Mouse (Mus musculus): ENCODE results near the gene Mark4. TPM values are rescaled to one million over a fixed set of nuclear protein-coding genes. Genes with fewer than 3 reads are reported as not detected.
A peak's percentile ranks its signal among the peaks of the same experiment; 100 is the strongest.

Gene Mark4
- polyA plus RNA-seq, 1 experiment from 2014 or later = 9.4 TPM

DNA sequence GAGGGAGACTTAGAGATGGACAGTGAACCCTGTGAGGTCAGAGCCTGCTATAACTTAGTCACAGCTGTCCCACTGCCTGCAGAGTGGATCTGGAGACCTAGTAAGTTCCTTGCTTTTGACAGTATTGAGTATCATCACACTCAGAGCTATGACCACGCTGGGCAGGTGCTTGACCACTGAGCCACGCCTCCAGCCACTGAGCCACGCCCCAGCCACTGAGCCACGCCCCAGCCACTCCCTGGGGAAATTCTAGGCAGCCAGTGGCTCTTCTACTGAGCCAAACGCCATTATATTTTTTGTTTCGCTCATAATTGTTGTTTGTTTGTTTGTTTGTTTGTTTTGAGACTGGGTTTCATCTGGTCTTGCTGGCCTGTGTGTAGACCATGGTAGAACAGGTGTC is 9.0 kb upstream of the Mark4 start:
- peaks cover 31% of the 10 kb centered on the region for H3K4me1 ChIP-seq
- no peaks in the 10 kb centered on the region for H3K36me3 ChIP-seq
- no peak overlapping the region for H3K4me3 ChIP-seq (replicated peaks)
- 34% methylated on average over 6 of the region's 6 CpGs for WGBS
- H3K9ac ChIP-seq = no peak overlapping the region
- no peak for ATAC-seq (replicated peaks; ENCODE audit: low FRiP score)
- H3K27me3 ChIP-seq = peaks cover 58% of the 10 kb centered on the region
- no peak overlapping the region for H3K27ac ChIP-seq
- no peaks in the 10 kb centered on the region for H3K9me3 ChIP-seq (replicated peaks)
- no peak overlapping the region for H3K4me2 ChIP-seq

DNA sequence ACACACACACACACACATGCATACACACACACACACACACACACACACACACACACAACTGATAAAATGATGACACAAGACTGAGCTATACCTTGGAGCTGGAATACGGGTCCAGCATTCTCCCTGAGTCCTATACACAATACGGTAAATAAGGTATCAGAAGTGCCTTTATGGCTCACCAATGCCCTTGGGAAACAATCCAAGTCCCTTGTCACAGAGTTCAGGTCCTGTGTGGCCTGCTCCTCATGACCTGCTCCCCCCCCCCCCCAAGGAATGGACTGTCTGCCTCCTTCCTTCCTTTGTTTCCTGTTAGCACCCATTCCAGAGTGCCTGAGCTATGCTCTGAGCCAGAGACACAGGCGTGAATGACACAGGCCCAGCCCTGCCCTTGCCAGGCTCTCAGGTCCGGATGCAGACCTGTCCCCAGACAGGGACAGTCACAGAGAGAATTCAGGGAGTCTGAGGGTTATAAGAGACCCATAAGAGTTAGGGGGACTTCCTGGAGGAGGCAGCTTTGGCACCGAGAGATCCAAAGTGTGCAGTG is 8.1 kb upstream of the Mark4 start:
- Histone ChIP-seq H3K27ac (0 out of 2 replicates have a peak overlapping the region, but pooled peaks have one; percentile 10), H3K4me3 (replicated peaks) (no peak overlapping the region), H3K9ac (no peak overlapping the region), H3K27me3 (peaks cover 48% of the 10 kb centered on the region), H3K9me3 (replicated peaks) (no peaks in the 10 kb centered on the region), H3K36me3 (no peaks in the 10 kb centered on the region), H3K4me1 (peaks cover 28% of the 10 kb centered on the region), H3K4me2 (no peak overlapping the region)
- 73% methylated on average over 5 of the region's 5 CpGs for WGBS
- no peak for ATAC-seq (replicated peaks; ENCODE audit: low FRiP score)

DNA sequence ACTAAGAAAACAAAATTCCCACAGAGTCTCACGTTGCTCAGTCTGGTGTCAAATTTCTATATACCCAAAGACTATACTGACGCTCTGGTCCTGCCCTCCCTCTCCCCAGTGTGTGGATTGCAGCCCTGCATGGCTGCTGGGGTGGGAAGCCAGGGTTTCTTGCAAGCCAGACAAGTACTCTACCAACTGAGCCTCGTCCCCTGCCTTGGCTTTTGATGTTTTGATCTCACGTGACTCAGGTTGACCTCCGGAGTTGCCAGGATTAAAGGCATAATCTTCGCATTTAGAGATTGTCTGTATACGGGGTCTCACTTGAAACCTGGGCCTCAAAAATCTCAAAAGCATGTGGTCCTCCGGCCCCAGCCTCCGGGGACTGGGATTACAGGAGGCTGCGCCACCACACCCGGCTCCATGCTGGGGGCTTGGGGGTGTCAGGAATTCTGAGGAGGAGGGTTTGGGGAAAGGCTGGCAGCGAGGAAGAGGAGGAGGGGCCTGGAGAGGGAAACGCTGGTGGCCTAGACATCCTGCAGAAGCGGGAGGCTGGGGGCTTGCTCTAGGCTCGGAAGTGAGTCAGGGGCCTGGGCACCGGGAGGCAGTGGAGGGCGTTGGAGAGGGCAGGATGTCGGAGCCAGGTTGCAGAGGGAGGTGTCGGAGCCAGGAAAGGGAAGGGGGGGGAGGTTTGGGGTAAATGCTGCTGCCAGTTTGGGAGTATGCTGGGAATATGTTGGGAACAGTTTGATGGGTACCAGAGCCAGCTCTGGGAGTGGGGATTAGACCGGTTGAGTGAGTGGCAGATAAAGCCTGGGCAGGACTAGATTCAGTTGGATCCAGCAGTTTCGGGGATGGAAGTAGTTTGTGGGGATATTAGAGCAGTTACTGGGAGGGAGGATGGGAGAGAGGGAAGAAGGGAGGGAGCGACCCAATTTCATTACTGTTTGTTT is 6.0 kb upstream of the Mark4 start:
- ATAC-seq (replicated peaks; ENCODE audit: low FRiP score) = no peak
- peak overlapping the region; percentile 19; the same call in 1 of the 2 replicates for H3K9ac ChIP-seq
- peaks cover 22% of the 10 kb centered on the region for H3K4me1 ChIP-seq
- peak overlapping the region; percentile 15 for H3K27ac ChIP-seq
- 9% methylated on average over 22 of the region's 22 CpGs for WGBS
- peaks cover 30% of the 10 kb centered on the region for H3K27me3 ChIP-seq
- H3K36me3 ChIP-seq = no peaks in the 10 kb centered on the region
- H3K4me3 ChIP-seq (replicated peaks) = peak overlapping the region; percentile 22
- no peaks in the 10 kb centered on the region for H3K9me3 ChIP-seq (replicated peaks)
- peak overlapping the region; percentile 46 for H3K4me2 ChIP-seq

DNA sequence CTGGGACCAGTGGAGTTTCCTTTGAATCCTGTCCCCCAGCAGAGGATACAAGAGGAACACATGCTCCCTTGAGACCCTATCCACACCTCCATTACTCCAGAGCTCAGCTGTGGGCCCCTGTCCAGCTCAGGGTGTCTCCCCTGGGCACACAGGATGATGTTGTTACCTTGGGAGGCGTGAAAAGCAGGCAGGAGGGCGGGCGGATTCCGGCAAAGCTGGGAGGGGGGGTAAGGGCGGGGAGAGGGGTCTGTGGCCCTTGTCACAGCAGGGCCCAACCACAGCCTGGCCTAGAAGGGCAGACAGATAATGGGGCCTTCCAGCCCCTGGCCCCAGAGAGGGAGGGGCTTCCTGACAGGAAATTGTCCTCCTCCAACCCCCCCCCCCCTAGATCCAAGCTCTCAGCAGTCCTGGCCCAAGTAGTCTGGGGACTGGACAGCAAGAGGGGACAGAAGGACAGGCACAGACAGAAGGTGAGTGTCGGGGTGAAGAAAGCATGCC is 4.3 kb upstream of the Mark4 start, which contains the start of gene Exoc3l2:
Gene Exoc3l2 (plus strand): TSS at position 448 of the 498 bp plus-strand sequence.
- Histone ChIP-seq H3K9ac (no peak within 1 kb of the TSS), H3K9me3 (replicated peaks) (no peaks in the 10 kb centered on the region), H3K27me3 (peaks cover 16% of the 10 kb centered on the region), H3K4me1 (peaks cover 22% of the 10 kb centered on the region), H3K4me2 (peak within 1 kb of the TSS; percentile 46), H3K4me3 (replicated peaks) (peak within 1 kb of the TSS; percentile 29), H3K36me3 (no peaks in the 10 kb centered on the region), H3K27ac (peak within 1 kb of the TSS; percentile 27; the same call in 1 of the 2 replicates)
- no peak for ATAC-seq (replicated peaks; ENCODE audit: low FRiP score)
- 38% methylated on average over 6 of the region's 6 CpGs for WGBS

GRCm38 (mm10) chr7:19462443-19462842 is 3.8 kb upstream of the Mark4 start:
- Histone ChIP-seq H3K4me3 (replicated peaks) (no peak overlapping the region), H3K4me2 (0 out of 2 replicates have a peak overlapping the region, but pooled peaks have one; percentile 46), H3K36me3 (no peaks in the 10 kb centered on the region), H3K4me1 (peaks cover 26% of the 10 kb centered on the region), H3K9ac (no peak overlapping the region), H3K27ac (no peak overlapping the region), H3K27me3 (peaks cover 11% of the 10 kb centered on the region), H3K9me3 (replicated peaks) (no peaks in the 10 kb centered on the region)
- 49% methylated on average over 4 of the region's 4 CpGs for WGBS
- no peak for ATAC-seq (replicated peaks; ENCODE audit: low FRiP score)

- H3K9ac ChIP-seq = no peak overlapping the region
- H3K27me3 ChIP-seq = peaks cover 10% of the 10 kb centered on the region; the same call in 1 of the 2 replicates
- H3K4me1 ChIP-seq = peaks cover 36% of the 10 kb centered on the region
- no peak for ATAC-seq (replicated peaks; ENCODE audit: low FRiP score)
- H3K36me3 ChIP-seq = no peaks in the 10 kb centered on the region
- H3K4me2 ChIP-seq = peak overlapping the region; percentile 35; the same call in 1 of the 2 replicates
- no peak overlapping the region for H3K27ac ChIP-seq
- no peaks in the 10 kb centered on the region for H3K9me3 ChIP-seq (replicated peaks)
- H3K4me3 ChIP-seq (replicated peaks) = no peak overlapping the region
- WGBS = 8% methylated on average over 6 of the region's 6 CpGs
Measured at GRCm38 (mm10) chr7:19461488-19461887, 2.9 kb upstream of the Mark4 start.

DNA sequence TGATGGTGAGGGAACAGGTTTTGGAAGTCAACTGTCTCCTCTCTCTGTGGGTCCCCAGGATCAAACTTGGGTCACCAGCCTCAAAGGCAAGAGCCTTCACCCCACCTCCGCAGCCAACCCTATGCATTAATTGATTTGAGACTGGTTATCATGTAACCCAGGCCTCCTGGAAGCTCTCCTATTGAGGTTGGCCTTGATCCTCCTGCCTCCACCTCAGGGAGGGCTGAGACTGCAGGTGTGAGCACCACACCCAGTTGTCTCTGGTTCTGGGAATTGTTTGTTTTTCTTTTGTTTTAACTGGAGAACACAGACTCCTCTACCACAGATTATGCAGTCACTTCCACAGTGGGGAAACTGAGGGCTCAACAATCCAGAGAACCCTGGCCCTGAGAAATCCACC is 1.9 kb upstream of the Mark4 start:
- no peak for ATAC-seq (replicated peaks; ENCODE audit: low FRiP score)
- H3K27me3 ChIP-seq = 0 out of 2 replicates have a peak, but pooled peaks cover 5% of the 10 kb centered on the region
- H3K9me3 ChIP-seq (replicated peaks) = no peaks in the 10 kb centered on the region
- no peak overlapping the region for H3K4me3 ChIP-seq (replicated peaks)
- H3K27ac ChIP-seq = no peak overlapping the region
- no peaks in the 10 kb centered on the region for H3K36me3 ChIP-seq
- WGBS = 83% methylated on average over 1 of the region's 1 CpGs
- no peak overlapping the region for H3K9ac ChIP-seq
- no peak overlapping the region for H3K4me2 ChIP-seq
- peaks cover 43% of the 10 kb centered on the region for H3K4me1 ChIP-seq

DNA sequence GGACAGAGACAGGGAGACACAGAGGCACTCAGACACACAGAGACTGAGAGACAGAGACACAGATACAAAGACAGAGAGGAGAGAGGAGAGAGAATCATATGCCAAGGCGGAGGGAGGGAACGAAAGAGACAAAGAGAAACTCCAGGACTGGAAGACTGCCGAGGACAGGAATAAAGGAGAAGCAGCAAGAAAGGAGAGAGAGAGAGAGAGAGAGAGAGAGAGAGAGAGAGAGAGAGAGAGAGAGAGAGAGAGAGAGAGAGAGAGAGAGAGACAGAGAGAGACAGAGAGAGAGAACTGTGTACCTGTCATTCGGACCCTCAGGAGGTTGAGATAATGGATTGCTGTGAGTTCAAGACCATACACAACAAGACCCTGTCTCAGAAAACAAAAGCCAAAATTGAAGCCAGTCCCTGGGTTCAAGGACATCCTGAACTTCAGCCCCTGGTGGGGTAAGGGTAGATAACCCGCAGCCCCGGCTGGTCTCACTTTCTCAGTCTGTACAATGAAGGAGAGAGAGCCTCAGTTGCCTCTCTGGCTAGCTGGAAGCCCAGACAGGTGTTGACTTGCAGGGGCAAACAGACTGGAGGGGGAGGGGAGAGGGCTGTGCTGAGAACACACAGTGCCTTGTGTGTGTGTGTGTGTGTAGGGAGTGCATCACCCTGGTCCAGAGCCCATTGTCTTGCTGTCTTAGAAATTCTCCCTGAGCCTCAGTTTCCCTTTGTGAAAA is 686 bp upstream of the Mark4 start:
- H3K36me3 ChIP-seq = no peaks in the 10 kb centered on the region
- H3K9me3 ChIP-seq (replicated peaks) = no peaks in the 10 kb centered on the region
- H3K4me1 ChIP-seq = peaks cover 36% of the 10 kb centered on the region
- peak overlapping the region; percentile 83 for H3K27ac ChIP-seq
- H3K27me3 ChIP-seq = no peaks in the 10 kb centered on the region
- H3K9ac ChIP-seq = peak overlapping the region; percentile 95
- peak overlapping the region; percentile 94 for H3K4me2 ChIP-seq
- peak overlapping the region; percentile 84 for H3K4me3 ChIP-seq (replicated peaks)
- 19% methylated on average over 6 of the region's 6 CpGs for WGBS
- ATAC-seq (replicated peaks; ENCODE audit: low FRiP score) = no peak

- H3K9ac ChIP-seq = peak overlapping the region; percentile 95
- H3K4me3 ChIP-seq (replicated peaks) = peak overlapping the region; percentile 84
- H3K4me1 ChIP-seq = peaks cover 29% of the 10 kb centered on the region
- under 1% methylated on average over 30 of the region's 31 CpGs for WGBS
- peak; percentile 83 for ATAC-seq (replicated peaks; ENCODE audit: low FRiP score)
- H3K9me3 ChIP-seq (replicated peaks) = no peaks in the 10 kb centered on the region
- H3K4me2 ChIP-seq = peak overlapping the region; percentile 94
- H3K27me3 ChIP-seq = no peaks in the 10 kb centered on the region
- peak overlapping the region; percentile 83 for H3K27ac ChIP-seq
- no peaks in the 10 kb centered on the region; the same call in 1 of the 2 replicates for H3K36me3 ChIP-seq
Measured at GRCm38 (mm10) chr7:19458072-19458486, 542 bp downstream of the Mark4 start.

GRCm38 (mm10) chr7:19457414-19458071 is 1.1 kb downstream of the Mark4 start:
- peak; percentile 26 for ATAC-seq (replicated peaks; ENCODE audit: low FRiP score)
- H3K4me1 ChIP-seq = peaks cover 25% of the 10 kb centered on the region
- no peaks in the 10 kb centered on the region; the same call in none of the 2 replicates for H3K36me3 ChIP-seq
- peak overlapping the region; percentile 94 for H3K4me2 ChIP-seq
- WGBS = 4% methylated on average over 14 of the region's 14 CpGs
- no peaks in the 10 kb centered on the region for H3K9me3 ChIP-seq (replicated peaks)
- H3K27me3 ChIP-seq = no peaks in the 10 kb centered on the region
- H3K27ac ChIP-seq = peak overlapping the region; percentile 83
- peak overlapping the region; percentile 84 for H3K4me3 ChIP-seq (replicated peaks)
- H3K9ac ChIP-seq = peak overlapping the region; percentile 95

DNA sequence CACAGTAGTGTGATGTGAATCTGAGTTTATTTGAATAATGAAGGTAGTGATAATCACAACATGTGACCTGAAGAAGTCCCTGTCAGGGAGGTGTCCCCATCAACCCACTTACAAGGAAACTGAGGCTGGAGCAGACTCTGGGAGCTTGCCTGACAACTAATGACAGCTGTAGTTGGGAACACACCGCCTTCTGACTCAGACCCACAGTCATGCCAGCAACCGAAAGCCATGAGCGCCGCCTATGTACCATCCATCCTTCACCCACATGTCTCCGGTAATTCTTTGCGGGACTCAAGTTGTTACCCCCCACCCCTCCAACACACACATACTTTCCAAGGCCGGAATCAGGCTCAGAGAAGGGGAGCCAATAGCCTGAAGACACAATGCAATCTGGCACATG is 2.0 kb downstream of the Mark4 start:
- H3K36me3 ChIP-seq = peaks cover 9% of the 10 kb centered on the region
- H3K4me1 ChIP-seq = peaks cover 25% of the 10 kb centered on the region
- no peak overlapping the region for H3K9ac ChIP-seq
- H3K27me3 ChIP-seq = no peaks in the 10 kb centered on the region
- no peak for ATAC-seq (replicated peaks; ENCODE audit: low FRiP score)
- WGBS = 94% methylated on average over 7 of the region's 7 CpGs
- no peaks in the 10 kb centered on the region for H3K9me3 ChIP-seq (replicated peaks)
- H3K4me3 ChIP-seq (replicated peaks) = peak overlapping the region; percentile 8; the same call in 1 of the 2 replicates
- H3K4me2 ChIP-seq = peak overlapping the region; percentile 94
- H3K27ac ChIP-seq = no peak overlapping the region
